Mouse (Mus musculus) E14TG2a.4 (cell line): ENCODE data around the gene Diexf.

ENCODE experiments used
- CTCF ChIP-seq: conservative IDR thresholded peaks from 2 replicates; pipeline ENCODE4 v1.5.1; 2014; ENCODE audit warnings: low read length
- POU5F1 ChIP-seq: IDR thresholded peaks from 2 replicates; pipeline ENCODE4 v1.6.1; 2014; ENCODE audit warnings: low read length, borderline replicate concordance

DNA sequence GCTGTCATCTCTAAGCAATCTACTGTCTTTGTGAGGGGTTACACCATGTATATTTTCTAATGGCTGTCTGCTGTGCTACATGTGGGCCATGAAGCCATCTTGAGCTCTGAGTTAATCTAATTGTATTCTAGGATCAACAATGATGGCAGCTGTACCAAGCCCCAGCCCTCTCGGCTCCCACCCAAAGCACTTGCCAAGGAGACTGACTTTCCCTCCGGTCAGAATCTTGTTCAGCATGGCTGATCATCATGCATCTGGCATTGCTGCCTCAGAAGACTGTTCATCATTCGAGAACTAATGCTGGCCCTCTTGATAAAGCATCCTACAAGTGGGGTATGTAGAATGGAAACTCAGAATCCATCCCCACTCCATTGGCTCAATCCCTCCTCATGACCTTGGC, 31.1 kb downstream of the Diexf start:
- no peak for TF ChIP-seq CTCF
- TF ChIP-seq POU5F1 = no peak
